Mouse (Mus musculus) testis, postnatal 14 days (tissue): Measurements from ENCODE around the gene Ckap5.

ENCODE experiments used
- DNase-seq: peaks from one replicate; pipeline ENCODE4 v3.0.0; 2021; ENCODE audit warnings: low spot score

Gene Ckap5

DNA sequence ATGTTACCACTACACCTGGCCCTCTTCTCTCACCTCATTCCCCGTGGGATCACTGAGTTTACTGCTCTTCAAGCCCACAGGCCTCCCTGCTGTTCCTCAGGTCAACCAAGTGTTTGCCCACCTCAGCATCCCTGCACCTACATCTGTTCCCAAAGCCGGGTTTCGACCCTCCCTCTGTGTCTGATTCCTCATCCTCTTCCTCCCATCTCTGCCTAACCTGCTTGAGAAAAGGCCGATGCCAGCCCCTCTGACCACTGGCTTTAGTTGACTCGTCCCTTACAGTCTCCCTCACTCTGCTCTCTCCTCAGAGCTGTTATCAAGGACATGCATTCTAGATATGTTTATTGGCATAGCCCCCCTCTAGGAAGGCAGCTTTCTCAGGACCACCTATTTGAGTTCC, 100.9 kb downstream of the Ckap5 start:
- no peak for DNase-seq

DNA sequence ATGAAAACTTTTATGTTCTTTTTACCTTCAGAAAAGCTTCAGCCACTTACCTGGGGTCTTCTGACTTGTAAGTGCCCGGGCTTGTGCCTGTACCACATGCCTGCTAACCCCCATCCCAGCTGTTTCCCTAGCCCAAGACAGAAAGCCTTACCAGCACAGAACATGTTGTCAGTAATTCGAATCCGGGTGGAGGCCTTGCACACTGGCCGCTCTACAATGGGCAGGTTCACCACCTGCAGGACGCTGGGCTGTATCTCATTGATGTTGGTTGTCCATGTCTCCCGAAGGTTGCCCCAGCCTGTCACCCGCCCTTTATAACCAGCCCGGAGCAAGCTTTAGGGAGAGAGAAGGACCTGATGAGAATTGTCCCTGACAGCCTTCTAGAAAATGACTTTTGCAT, 101.6 kb downstream of the Ckap5 start:
- DNase-seq, result no peak

DNA sequence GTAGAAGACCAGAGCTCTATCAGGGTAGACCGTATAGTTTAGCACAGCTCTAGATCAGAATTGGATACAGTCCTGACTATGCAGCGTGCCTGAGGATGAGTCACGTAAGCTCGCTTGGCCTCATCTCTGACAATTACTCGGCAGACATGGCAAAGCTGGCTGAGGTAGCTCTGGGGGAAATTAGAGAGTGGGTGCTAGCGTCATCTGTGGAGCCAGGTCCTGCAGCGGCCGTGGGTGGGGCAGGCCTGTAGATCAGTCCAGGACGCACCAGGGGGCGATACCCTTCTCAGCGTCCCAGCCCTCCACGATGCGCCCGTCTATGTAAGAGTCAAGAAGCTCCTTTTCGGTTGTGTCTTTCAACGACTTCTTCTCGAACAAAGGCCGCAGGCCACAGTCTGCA, 103.1 kb downstream of the Ckap5 start:
- no peak for DNase-seq

DNA sequence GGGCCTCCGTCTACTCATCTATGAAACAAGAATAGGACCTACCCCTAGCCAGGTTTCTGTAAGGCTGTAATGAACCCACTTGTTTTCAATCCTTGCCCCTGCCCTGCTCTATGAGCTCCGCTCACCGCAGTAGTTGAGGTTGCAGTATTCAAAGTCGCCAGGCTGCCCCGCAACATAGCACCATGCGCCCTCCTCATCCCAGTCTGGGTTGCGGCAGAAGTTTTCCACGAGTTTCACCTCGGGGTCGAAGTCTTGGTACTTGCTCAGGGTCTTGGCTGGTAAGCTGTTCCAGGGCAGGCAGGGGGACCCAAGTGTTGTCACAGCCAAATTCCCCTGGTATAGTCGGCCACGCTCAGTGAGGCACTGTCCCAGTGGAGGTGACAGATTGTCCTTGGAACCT, 103.8 kb downstream of the Ckap5 start:
- DNase-seq, result no peak

DNA sequence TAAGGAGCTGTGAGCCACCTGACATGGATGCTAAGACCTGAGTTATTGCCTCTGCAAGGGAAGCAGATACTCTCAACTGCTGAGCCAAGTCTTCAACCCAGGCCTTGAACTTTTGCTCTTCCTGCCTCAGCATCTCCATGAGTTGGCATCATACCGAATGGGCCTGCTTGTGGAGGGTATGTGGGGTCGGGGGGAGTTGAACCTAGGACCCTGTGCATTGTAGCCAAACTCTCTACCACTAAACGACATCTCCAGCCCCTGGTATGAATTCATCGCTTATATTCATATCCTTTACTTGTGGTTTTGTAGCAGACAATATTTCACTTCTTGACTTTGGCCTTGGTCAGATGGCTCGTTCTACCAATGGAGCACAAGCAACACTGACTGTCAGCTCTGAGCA, 105.3 kb downstream of the Ckap5 start:
- DNase-seq, result no peak

DNA sequence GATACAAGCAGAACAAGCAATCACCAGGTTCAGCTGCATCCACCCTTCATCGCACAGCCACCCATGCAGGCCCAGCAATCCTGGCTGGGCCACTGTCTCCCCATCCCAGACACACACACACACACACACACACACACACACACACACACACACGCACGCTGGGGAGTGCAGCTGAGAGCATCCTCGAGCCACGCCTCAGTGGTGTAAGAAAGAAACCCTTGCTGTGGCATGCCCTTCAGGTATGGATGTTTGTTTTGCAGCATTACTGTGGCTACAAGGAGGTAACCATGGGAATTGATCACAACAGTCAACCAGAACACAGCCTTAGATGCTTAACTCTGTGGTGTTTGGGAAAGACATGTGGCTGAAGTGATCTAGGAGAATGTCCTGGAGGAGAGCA, 105.8 kb downstream of the Ckap5 start:
- no peak for DNase-seq

DNA sequence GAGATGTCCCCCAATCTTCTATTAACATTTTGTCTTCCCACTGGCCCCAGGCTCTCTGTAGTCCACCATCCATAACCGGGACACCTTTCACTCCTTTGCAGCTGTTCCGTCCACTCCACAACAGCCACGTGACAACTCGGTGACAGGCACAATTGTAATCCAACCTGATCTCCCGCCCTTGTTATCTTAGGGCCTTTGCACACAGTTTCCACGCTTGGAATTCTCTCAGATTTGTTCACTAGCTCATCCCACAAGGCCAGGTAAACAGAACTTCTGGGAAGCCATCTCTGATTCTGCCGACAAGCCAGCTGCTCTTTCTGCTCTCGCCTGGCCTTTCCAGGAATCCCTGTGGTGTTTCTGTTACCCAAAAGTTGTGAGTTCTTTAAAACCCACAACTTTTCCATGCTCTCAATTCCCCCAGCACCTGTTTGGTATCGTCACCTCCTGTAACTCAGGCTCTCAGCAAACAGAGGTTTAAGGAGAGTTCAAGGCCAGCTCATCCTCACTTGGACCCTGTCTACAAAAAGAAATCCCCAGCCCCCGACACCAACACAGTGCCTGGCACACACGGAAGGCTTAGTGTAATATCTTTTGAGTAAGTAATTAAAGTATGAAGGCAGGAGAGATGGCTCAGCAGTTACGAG, 106.9 kb downstream of the Ckap5 start:
- DNase-seq, result no peak

DNA sequence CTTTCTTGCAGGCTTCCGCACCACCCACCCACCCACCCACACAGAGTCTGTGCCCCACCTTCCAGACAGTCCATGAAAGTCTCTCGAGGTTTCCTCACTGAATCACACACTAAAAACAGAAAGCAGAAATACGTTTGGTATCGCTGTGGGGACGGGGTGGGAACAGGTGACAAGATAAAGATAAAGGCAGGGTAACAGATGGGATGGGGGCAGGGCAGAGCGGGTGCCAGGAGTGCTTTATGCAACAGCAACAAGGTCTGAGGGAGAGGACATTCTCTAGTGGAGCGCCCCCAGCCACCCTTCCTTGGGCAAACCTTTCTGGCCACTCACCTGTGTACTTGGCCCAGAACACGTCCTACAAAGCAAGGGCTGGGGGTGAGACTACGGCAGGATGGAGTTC, 108.3 kb downstream of the Ckap5 start:
- DNase-seq, result no peak

DNA sequence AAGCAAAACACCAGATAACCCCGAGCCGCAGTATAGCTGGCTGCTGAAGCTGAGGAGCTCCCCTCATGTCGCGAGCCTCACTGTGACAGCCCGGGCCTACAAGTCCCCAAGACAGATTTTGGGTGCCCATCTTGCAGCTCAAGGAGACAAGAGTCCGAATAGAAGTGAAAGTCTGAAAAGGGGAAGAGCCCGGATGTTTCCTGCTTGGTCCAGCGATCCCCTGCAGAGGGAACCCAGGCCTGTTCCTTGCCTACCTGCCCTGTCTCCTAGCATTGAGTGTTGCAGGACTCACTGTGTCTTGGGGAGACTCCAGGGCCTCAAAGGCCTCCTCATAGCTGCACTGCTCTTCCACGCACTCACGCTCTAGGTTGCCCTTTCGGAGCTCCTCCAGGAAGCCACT, 108.9 kb downstream of the Ckap5 start:
- no peak for DNase-seq

DNA sequence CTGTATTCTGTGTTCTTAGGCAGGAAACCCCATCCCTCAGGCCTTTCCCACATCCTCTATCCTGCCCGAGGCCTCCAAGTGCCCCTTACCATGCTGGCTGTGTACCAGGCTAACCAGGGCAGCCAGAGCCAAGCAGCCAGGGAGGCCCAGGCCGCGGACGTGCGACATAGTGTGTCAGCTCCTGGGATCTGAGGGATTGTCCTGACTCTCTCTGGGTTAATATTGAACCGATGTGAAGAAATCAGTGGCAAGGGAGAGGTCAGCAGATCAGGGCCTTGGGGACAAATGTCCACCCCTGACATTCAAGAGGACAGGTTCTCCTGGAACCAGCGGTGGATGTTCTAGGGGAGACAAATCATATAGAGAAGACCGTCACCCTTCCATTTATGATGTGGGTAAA, 109.7 kb downstream of the Ckap5 start, which contains the start of gene F2:
F2 (minus strand) TSS at position 186 of the 400 bp plus-strand sequence.
- no peak for DNase-seq

DNA sequence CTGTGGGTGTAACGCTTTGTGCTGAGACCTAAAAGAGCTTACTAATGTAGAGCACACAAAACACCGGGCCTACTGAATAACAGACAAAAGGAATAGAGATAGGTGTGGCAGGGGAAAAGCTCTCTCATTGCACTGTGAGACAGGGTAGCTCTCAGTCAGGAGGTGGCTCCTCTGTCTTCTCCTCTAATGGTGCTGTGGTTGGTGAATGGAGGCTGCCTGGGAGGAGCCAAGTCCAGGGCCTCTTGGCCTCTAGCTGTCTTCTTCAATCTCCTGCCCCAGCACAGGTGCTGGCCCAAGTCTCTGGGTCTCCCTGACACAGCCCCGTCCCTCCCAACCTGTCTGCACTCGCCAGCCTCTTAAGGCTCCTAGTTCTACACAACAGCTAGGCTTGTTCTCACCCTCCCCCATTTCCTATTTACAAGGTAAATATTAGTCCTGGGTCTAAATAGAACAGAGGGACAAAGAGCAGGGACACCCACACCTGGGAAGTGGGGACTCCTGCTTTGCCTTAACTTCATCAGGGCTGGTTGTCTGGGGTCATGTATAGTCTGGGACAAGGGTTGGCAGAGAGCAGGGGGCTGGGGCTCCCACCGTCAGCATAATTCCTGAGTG, 110.3 kb downstream of the Ckap5 start:
- DNase-seq, result no peak

DNA sequence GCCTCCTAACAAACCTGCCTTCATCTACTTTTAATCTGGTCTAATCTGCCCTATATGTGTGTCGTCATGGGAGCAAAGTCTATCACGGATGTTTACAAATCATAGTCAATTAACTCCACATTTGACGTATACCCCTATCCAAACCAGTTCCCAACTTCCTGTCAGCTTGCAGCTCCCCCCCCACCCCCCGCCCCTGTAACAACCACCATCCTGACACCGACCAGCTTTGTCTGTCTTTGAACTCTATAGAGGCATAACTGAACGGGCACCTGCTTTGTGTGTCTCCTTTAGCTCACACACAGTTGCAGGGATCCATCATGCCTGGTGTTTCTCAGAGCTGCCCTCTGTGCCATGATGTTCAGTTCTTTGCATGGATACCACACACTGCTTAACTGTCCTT, 112.4 kb downstream of the Ckap5 start:
- DNase-seq, result no peak

DNA sequence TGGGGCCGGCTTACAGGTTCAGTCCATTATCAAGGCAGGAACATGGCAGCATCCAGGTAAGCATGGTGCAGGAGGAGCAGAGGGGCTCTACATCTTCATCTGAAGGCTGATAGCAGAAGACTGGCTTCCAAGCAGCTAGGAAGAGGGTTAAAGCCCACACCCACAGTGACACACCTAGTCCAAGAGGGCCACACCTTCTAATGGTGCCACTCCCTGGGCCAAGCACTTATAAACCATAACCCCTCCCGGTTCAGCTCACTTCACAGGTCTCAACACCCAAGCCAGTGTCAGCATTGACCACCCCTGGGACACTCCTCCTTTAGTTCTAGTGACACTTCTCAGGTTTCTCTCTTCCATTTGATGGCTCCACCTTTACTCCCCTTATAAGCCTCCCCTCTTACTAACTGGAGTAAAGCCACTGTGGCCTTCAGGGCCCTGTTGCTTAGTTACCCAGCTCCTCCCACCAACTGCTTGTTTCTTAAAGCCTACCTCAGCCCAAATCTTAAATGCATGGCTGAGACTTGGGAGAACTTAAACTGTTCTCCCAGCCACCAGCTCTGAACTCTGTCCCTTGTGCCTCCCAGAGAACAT, 116.4 kb downstream of the Ckap5 start:
- DNase-seq, result no peak

DNA sequence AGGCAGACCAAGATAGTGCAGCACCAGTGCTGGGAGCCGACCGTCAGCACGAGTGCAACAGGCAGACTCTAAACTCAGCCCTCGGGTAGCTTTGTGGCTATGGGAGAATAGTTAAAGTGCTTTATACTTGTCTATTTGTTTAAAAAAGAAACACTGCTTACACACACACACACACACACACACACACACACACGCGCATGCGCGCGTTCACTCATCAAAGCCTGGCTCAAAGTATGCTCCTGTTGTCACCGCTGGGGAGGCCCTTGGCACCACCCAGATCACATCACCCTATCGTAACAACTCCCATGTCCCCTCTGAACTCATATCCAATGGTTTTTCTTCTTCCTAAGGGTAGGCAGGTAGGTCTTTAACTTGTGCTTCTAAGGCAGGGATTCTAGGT, 117.5 kb downstream of the Ckap5 start:
- no peak for DNase-seq

DNA sequence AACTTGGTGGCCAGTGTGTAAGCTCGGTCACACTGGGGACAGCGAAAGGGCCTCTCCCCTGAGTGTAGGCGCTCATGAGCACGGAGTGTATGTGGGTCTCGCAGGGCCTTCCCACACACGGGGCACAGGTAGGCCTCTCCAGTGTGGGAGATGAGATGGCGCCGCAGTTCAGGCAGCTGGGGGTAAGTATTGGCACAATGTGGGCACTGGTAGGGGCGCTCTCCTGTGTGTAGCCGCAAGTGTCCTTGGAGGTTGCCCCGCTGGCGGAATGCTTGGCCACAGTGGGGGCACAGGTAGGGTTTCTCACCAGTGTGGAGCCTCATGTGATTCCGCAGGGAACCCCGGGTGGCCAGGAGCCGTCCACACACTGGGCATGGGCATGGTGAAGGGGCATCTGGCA, 118.8 kb downstream of the Ckap5 start:
- DNase-seq, result no peak

DNA sequence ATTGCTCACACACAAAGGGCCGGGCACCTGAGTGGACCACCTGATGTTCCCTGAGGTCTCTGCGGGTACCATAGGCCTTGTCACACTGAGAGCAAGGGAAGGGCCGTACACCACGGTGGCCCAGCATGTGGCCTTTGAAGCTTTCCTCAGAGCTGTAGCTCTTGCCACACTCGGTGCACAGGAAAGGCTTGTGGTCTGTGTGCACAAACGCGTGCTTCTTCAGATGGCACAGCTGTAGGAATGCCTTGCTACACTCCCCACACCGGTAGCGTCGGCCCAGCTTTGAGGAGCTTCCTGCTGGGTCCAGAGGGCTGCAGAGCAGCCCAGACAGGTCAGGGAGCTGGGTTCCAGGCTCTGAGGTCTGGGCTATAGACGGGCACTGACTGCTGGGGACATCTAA, 119.2 kb downstream of the Ckap5 start:
- DNase-seq, result no peak

DNA sequence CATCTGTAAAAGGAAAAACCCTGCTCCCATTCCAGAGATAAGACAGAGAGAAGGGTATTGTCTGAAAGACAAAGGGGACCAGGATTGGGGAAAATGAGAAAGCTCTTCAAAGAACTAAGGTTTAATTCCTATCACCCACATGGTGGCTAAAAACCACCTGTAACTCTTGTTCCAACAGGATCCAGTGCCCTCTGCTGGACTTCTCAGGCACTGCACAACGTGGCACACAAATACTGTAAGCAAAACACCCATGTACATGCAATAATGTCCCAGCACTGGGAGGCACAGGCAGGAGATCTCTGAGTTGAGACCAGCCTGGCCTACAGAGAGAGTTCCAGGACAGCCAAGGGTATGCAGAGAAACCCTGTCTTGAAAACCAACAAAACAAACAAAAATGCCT, 120.2 kb downstream of the Ckap5 start:
- DNase-seq, result no peak

DNA sequence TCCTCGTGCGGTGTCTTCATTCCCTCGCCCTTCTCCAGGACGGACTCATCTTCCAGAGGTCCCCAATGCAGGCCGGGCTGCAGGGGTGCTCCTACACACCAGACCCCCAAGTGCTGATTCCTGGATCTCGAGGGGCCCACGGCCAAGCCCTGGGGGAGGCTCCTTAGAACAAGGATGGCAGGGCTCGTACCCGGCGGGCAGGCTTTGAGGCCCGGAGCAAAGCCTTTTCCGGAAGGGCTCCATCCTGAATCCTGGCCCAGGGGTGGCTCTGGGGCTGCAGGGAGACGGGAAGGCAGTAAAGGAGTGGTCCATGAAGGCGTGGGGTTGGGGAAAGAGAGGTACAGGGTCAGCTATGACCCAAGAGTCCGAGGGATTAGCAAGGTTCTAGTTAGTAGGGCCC, 122.6 kb downstream of the Ckap5 start:
- no peak for DNase-seq

DNA sequence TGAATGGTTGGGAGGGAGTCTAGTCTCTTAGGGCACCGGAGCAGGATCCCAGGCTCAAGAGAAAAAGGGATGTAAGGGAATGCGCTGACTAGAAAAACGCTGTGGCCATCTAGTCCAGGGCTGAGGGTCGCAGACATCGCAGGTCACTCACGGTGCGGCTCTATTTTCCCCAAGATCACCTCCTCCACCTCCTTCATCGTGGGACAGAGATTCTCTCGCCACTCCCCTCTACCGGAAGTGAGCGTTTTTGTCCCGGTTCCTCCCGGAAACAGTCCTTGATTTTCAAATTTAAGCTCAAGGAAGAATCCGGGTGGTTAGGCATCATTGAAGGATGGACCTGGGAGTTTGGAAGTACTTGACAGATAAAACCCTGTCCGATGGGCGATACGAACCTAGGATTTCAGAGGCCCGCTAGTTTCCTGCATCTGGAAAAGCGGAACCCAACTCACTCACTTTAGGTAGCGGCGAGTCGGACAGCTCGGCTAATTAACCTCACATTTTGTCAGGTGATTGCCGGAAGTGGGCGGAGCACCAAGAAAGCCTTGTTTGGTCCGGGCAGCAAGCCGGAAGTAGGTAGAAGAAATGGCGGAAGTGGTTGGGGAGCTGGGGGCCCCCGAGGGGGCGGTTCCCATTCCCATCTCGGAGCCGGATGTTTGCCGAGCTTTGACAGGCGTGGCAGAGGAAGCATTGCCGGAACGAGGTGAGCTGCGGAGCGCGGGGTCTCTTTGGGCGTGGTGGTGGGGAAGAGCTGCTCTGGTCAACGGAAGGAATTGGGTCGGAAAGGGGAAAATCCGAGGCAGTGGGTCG, 123.2 kb downstream of the Ckap5 start, which contains the start of the genes Zfp408 and Arhgap1:
Zfp408 (minus strand) TSS at position 239 of the 807 bp plus-strand sequence.
Arhgap1 (plus strand) TSS at position 308 of the 807 bp plus-strand sequence.
- DNase-seq, result peak; percentile 97

DNA sequence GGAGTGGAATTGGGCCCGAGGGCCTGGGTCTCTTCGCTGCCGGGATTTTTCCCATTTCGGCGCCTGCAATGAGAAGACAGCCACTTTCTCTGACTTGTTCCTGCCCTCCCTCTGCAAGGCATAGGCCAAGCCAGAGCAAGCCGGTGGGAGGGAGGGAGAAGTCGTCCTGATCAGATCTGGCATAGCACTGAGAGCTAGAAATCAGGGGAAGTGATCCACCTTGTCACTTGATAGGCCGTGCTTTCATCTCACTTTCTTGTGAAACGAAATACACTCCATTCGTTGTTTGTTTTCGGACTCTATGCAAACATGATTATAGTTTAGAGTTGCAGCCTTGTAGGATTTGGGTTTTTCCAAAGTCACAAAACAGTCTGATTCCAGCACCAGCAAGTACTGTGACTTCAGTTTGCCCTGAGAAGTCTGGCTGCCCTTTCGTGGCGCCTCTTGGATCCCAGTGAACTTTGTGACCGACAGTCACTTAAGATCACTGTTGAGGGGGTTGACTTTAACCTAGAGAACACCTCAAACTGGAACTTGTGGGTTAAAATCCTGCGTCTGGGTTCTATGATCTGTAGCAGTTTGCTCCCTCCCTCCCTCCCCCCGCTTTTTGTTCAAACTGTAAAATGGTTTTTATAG, 123.9 kb downstream of the Ckap5 start:
- no peak for DNase-seq

DNA sequence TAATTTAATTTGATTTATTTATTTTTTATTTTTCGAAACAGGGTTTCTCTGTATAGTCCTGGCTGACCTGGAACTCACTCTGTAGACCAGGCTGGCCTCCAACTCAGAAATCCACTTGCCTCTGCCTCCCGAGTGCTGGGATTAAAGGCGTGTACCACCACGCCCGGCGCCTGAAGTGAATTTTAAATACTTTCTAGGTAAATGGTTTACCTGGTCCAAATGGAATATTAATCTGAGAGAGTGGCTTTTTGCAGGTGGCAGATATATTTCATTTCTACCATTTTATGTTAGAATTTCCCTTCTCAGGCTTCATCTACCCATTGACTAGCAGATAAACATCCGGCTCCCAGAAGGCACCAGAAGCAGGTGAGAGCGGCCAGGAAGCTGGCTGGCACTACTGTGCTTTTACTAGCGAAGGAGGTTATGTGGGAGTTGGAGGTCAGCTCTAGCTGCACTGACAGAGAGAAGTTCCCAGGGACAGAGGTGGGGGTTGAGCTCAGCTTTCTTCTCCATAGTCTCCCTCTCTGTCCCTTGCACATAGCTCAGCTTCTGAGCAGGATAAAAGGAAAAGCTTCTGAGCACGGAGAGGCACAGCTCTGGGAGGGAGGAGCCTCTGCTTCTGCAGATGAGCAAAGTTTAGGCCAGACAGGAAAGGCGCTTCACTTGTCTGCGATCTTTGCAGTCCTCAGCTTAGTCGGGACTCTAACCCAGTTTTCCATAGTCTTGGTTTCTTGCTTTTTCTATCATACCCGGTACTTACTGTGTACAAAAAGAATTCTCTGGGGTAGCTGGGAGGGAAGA, 125.1 kb downstream of the Ckap5 start:
- DNase-seq, result no peak
